Mouse (Mus musculus): ENCODE measurements at regions not wholly inside any gene's neighbourhood (a gene's known extent, or its start where the extent isn't known, plus 50 kb on each side); places are given as distances from the start of the nearest gene placed in this dataset.

DNA sequence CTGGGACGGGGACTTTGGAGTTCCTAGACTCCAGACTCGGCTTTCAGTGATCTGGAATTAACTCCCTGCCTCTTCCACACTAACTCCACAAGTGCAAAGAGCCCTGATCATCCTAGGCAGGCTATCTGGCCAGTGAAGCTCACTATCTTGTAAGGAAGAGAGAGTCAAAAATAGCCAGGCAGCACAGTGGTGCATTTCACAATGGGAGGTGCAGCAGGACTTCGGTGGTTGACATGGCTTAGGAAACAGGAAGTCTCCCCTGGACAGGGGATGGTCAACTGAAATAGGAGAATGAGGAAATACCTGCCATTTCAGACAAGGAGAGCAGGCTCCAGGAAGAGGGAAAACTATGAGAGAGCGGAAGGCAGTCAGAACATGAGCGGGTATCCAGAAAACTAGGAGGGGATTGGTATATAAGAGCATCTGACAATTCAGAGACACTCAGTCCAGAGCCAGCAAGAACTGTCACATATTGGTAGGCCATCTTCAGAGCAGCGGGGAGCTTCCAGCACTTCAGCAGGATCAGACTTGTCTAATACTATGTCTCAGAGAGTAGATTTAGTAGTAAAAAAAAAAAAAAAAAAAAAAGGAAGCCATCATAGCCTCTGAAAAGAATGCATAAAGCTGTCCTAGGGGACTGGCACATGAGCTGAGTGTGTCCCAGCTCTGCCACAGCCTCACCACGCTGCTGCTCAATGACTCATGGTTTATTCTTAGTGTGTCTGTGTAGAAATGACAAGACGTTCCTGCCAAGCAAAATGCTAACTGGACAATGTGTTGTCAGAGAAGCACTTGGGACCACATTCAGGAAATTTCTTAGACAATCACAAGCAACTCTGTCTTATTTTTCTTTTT, 184.5 kb upstream of the Cpeb2 start:
- no peak for DNase-seq

DNA sequence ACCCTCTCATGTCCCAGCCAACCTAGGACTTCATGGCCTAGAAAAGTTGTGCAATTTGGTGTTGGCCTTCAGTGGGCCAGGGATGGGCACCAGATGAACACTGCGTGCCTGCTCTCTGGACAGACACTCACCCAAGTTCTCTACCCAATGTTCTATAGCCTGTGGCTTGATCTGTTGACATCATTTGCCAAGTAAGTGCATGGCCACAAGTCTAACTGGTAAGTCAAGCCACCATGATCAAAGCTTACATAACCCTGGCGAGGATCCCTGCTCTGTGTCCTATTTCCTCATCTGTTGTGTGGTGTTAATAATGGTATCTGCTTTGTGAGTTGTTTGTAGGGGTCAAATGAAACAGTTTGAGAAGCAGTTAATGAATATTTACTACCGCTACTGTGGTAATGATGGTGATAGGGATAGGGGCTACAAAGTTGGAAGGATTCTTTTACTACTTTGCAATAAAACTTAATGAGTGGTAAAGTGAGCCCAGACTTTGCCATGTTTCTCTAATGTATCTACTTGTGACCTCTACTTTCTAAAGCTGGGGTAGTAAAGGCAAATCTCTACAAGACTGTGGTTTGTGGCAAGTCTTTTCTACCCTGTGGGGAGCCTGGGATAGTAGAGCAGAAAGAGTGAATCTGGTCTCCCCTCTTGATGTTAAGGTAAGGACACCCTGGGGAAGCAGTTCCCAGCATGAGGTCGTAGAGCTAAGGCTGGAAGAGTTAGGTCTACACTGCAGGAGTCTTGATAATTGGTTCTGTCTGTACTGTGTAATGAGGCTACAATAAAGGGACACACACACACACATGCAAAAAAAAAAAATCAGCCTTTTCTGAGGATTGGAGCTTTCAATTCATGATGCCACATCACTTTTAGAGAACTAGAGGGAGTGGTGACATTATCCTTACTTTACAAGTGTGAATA, 183.3 kb upstream of the Cpeb2 start:
- no peak for DNase-seq

DNA sequence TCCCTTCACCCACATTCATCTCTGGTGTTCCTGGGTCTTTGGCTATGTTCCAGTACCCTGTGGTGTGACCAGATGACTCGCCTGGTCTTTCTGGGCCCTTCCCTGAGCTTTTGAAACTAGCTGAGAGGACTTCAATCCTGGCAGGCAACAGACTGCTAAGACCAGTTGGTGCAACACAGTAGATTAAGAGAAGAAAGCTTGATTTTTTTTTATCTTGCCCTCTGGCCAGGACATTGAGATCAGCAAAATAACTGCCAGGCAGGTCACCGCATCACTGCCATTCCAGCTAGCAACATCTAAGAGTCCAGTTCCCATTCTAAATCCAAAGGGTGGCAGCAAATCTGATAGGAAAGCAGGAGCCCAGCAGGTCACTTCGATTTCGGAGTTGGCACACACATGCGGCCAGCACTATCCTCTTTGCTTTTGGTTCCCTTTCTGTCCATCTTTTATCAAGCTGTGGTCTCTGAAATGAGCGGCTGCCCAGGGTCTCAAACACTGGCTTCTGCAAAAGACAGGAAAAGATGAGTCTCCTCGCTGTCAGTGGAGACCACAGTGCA, 181.9 kb upstream of the Cpeb2 start:
- no peak for DNase-seq

DNA sequence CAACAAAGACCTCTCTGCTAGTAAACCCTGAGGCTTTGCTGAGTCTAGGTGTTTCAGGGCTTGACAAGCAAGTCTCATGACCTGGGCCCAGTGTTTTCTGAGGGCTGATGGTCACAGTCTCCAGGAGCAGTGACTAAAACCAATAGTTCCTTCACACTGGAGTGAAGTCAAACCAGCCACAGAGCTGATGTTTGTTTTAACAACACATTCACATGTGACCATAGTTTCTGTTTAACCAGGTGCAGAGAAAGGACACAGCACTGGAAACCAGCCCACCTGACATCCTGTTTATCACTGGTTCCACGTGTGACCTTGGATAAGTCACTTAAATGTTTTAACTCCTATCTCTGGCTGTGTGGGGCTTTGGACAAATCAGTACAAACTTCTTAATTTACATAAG, 180.3 kb upstream of the Cpeb2 start:
- DNase-seq: no peak

DNA sequence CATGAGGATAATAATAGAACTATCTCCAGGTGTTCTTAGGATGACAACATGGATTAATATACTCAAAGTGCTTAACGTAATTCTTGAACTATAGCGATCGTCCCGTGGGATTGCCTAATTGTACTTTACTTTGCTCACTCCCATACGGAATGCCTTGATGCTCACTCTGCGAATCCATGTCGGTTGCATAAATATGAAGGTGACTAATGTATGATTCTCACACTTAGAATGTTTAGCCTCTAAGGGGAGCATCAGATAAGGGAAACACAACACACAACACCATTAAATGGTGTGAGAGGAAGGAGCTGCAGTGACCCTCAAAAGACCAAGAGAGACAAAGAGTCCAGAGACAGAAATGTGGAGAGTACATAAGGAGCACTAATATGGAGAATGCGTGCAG, 178.4 kb upstream of the Cpeb2 start:
- DNase-seq: no peak

DNA sequence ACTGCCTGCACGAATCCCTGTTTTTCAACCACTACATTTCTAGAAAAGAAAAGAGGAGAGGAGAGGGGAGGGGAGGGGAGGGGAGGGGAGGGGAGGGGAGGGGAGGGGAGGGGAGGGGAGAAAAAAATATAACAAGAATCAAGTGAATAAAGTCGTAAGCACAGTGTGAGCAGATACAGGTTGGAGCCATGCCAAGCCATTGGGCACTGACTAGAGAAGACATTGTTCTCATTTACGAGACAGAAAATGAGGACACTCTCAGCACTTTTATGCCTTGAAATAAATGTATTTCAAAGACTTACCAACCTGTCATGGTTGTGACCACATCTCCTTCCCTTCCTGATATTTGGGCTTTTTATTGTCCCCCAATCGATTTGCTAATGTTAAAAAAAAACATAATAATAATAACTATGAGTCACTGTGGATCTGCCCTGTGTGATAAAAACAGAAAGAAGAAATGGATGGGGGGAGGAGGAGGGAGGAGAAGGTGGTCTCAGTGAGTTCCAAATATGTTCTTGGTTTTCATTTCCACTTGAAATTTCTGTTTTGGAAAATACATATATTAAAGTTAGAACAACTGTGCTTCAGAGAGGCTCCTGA, 177.8 kb upstream of the Cpeb2 start:
- no peak for DNase-seq

DNA sequence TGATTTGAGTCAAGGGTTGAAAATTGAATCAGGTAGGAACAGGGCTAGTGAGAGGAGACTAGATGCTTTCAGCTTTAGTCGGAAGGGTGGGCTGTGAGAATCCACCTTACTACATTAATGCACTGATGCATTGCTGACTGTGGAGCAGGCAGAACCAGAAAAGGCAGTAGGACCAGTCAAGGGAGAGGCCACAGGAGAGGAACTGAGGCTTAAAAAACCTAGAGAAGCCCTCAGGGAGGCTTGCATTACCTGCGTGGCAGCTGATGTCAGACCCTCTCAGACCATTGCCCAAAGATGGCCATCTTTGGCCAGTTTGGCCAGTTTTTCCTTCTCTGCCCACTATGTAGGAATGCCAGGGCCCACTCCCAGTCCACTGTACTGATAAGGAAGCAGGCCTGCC, 176.5 kb upstream of the Cpeb2 start:
- no peak for DNase-seq

DNA sequence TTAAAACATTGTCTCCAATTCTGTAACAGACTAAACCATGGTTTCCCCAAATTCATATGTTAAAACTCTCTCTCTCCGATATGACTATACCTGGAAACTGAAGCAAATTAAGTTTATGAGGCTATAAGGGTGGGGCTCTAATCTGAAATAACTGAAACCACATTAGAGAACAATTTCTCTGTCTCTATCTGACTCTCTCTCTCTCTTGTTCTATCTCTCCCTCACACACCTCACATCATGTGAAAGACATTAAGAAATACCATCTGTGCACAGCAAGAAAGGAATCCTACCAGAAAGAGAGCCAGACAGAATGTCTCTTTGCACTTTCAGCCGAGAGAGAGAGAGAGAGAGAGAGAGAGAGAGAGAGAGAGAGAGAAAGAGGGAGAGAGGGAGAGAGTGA, 171.7 kb upstream of the Cpeb2 start:
- DNase-seq: no peak

DNA sequence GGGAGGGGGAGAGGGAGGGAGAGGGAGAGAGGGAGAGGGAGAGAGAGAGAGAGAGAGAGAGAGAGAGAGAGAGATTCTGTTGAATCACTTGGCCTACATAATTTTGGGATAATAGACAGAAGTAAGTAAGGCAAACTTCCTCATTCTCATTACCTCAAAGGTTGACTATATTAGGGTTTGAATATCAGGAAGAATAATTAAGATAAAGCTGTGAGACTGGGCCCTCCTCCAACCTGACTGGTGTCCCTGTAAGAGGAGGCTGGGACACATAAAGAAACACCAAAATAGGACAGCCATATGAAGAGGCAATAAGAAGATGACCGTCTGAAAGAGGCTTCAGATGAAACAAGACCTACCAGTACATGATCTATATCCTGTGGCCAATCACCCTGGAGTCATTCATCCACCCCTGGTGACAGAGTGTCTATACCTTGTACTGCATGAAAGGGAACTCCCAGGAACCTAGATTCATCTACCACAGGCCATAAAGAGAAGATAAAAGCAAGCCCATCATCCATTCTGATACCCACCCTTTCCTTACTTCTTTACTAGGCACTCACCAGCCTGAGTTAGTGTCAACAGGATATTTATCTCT, 171.1 kb upstream of the Cpeb2 start:
- DNase-seq: no peak

DNA sequence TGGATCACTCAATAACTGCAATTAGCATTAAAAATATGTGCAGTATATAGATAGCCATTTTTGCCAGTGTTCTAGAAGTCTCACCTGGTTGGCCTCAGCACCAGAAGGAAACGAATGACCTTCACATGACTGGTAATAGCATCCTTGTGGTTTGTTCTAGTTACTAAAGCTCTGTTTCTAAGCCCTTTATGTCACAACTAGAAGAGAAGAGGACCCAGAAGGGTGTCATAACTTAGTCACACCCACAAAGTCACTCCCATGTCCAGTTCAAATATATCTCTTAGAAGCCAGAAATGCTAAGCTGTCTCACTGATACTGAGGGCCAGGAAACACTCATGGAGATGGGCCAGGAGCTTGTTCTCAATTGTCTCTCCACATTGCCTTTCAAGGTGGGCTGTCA, 170.5 kb upstream of the Cpeb2 start:
- DNase-seq: no peak

DNA sequence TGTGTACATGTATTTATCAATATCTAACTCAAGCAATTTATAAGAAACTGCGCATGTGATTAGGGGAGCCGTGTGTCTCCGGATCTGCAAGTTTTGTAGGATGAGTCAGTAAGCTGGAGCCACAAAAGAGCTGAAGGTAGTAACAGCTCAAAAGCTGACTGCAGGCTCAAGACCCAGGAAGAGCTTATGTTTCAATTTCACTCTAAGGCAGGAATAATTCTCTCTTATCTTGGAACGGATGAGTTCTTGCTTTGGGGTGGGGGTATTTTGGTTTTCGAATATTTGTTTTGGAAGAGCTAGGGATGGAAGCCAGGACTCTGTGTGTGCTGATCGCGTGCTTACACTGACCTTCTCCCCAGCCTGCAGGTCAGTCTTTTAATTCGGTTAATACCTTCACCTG, 169.6 kb upstream of the Cpeb2 start:
- DNase-seq: no peak

DNA sequence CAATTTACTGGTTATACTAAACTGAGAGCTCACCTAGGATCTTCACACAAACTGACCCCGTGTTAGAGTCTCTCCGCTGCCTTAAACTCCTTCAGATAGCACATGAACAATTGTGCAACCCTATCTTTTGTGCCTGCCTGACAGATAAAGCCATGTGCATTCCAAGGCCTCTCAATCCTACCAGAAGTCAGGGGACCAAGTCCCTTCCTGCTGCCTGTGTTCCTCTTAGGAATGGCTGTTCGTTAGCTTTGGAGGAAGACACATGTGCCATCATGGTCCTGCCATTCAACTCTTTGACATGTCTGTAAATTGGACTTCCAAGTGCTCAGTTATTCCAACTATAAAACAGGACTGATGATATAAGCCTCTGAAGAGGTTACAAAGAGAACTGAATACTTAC, 161.4 kb upstream of the Cpeb2 start:
- no peak for DNase-seq

DNA sequence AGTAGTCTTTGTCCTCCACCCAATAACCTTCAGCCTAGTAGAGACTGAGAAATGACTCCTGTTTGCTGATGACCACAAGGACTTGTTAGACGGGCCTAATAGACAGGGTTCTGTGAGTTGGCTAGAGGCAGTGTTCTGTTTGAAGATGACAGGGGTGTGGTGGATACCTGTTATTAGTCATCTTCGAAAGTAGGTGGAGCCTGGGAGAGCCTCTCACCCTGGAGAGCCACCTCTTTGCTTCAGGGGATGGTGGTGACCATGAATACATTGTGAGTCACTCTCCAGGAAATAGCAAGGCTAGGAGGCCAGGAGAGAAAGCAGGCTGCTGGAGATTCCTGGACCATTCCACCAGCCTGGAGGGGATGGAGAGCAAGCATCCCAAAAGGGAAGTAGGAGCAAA, 160.6 kb upstream of the Cpeb2 start:
- no peak for DNase-seq

DNA sequence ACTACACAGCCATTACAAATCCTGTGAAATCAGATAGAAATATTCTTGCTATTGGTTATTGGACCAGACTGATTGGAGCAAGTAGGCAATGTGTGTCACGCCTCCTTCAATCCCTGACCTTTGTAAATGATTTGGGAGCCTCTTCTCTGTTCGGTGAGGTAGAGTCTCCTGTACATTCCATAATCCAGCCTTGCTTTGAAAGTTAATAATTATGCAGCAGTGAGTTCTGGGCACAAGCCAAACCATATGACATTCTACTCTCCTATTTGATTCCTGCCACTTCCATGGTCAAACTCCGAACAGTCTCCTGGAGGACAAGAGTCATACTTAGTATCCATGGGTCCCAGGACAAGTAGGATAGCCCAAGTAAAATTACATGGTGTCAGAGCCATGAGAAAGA, 158.4 kb upstream of the Cpeb2 start:
- DNase-seq: no peak

DNA sequence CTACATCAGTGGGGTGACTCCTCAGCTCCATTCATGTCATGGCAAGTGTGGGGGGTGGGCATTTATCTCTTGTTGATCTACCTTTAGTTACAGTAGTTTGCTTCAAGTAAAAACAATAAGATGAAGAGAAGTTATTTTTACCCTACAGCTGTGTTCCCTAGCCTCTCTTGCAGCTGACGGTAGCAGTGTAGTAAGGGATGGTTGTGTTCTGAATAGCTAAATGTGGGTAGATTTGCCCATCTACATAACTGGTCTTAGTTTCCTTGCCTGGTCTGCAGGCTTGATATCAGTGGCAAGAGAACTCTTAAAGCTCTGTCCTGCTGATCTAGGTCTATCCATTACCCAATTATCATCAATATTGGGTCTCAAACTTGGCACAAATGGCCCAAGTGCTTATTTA, 152.7 kb upstream of the Cpeb2 start:
- DNase-seq: no peak

DNA sequence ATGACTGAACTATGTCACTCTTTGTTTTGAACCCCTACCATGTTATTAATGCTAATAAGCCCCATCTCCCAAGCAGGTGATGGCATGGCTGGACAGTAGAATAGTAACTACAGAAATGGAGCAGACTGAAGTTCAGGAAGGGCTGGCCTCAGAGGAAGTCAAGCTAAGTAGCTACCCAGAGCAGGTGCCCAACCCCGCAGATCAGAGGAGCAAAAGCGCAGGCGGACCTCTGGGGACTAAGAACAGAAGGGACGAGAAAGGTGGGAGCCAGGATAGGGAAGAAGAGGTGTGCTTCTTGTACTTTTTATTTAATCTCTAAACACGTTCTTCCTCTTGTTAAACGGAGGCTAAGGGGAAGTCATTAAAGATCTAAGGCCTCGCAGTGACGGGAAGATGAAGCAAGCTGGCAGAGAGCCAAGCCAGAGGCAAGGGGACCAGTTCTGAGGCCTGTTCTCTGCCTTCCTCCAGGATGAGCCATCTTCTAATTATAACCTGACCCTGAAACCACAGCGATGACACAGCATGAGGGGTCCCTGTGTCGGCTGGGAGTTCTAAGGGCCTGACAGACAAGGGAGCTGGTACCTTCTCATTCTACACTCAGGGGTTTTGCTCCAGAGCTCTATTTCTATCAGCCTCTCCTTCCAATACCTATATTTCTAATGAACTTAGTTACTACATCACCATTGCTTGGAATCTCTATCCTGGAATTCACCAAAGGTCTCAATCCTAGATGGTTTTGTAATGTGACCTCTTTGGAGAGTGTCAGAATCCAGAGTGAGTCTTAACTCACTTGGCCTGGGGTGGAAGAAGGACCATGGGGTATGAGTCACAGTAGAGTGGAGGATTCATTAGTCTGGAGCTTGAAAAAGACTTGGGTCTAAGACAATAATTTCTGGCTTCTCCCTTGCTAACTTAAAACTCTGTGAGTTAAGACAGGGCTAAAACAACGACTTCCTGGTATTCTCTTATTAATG, 151.1 kb upstream of the Cpeb2 start:
- no peak for DNase-seq

DNA sequence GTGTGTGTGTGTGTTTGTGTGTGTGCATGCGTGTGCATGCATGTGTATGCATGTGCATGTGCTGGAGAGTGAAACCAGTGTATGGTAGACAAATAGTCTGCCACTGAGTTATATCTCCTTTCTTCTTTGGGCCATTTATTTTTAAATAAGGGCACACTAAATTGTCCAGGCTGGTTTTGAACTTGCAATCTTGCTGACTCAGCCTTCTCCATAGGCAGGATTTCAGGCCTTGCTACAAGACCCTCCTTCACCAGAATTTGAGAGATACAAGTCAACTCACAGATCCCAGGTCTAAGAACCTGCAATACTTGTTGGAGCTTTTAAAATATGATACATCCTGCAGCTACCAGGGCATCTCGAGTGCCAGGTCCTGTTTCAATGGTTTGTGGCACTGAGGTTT, 145.9 kb upstream of the Cpeb2 start:
- no peak for DNase-seq

DNA sequence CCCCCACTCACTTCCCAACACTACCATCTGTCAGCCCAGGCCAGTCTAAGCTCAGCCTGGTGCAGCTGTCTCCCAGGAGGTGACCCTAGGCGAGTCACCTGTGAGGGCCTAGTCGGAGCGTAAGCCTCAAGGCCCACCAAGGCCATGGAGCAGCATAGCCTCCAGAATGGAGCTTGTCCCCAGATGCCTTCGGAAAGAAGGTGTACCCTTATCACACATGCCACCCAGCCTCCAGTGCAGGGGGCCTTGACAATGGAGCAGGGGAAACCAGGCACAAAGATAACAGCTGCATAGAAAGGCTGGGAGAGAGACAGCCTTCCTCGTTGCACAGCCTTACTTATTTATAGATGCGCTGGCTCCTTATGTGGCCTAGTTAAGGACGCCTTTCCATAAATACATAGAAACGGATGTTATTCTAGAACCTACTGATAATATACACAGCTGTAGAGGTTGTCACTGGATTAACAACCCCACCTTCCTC, 145.0 kb upstream of the Cpeb2 start:
- no peak for DNase-seq

DNA sequence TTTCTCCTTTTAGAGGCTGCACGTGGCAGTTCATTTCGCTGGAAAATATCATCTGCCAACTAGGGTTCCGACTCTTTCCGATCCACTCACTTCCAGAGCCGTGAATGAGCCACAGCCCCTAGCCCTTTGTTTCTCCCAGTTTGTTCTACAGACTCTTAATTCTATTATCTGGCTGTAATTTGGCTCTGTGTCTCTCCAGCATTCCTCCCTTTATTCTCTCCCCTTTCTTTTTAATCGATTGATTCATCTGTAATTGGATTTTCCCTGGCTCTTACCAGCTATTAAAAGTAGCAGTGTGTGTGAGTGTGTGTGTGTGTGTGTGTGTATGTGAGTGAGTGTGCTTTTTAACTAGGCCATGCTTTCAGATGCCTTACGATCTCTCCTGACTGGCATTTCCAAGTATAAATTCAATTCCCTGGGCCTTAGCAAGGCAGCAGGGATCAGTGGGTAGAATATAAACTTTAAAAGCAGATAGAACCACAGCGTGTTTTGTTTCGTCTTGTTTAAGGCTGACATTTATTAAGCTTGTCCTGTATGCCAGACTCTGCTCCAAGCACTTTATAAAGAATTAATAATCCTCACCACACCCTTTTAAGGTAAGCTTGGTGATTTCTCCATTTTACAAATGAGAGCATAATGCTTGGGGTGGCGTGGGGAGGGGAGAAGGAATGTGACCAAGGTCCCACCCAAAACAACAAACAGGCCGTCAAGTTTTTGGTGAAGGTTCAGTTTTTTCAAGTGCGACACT, 144.1 kb upstream of the Cpeb2 start:
- DNase-seq: no peak

DNA sequence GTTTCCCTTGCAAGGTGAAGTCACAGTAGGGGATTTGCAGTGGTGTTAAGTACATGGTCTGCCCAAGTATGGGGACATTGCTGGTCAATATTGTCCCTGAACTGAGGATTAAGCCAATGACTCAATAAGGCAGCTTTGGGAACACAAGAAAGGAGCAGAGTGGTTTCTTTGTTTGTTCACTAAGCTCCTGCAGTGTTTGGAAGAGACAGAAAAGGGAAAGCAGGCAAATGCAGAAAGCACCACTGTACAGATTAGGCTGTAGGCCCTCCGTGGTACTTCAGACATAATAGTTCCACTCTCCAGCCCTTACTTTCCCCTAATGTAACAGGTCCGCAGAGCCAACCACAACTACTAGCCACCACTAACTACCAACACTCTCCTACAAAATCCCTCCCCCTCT, 143.5 kb upstream of the Cpeb2 start:
- DNase-seq: no peak

Measured in gastrocnemius, postnatal 10 days (tissue).